10 mouse cellular contexts compared by ENCODE assay signal in genomic region chr11:97083401-97084140, GRCm38 (mm10). TPM values are rescaled to one million over a fixed set of nuclear protein-coding genes. Genes with fewer than 3 reads are reported as not detected.
DNase-seq lines count a peak whose midpoint lies in the region; ATAC-seq and TF ChIP-seq lines count a peak whose summit lies in the region.
"Had no signal": no experiment of that assay in that cellular context is flagged by ENCODE, and none has a peak within 500 bp of the region (broad histone marks: within the 10 kb centered on the region; RNA-seq: fewer than 3 reads in every experiment).

No protein-coding gene starts in this region.

- no peak for DNase-seq in heart, postnatal 0 days (ENCODE audit: low spot score)
- DNase-seq in heart, adult 9 months (ENCODE audit: low spot score in 2 of 2), result no peak

- H3K4me3 ChIP-seq in heart, postnatal 0 days (ENCODE audit: low read depth, low read length), result no peak overlapping the region
- H3K4me3 ChIP-seq in midbrain, embryonic 16.5 days (ENCODE audit: low read depth, low read length), result no peak overlapping the region
- no peak overlapping the region for H3K4me3 ChIP-seq in midbrain, embryonic 15.5 days
- H3K4me3 ChIP-seq in forebrain, embryonic 13.5 days, result no peak overlapping the region
- H3K4me3 ChIP-seq: heart, adult 2 months; stomach, embryonic 15.5 days had no signal

- H3K9ac ChIP-seq in heart, postnatal 0 days (replicated peaks; ENCODE audit: low read depth, low read length), result no peak overlapping the region
- H3K9ac ChIP-seq in midbrain, embryonic 16.5 days (ENCODE audit: low read depth, low read length), result no peak overlapping the region
- no peak overlapping the region for H3K9ac ChIP-seq in midbrain, embryonic 15.5 days
- no peak overlapping the region for H3K9ac ChIP-seq in forebrain, embryonic 13.5 days
- H3K9ac ChIP-seq: stomach, embryonic 15.5 days had no signal

- no peaks in the 10 kb centered on the region for H3K36me3 ChIP-seq in heart, postnatal 0 days (replicated peaks; ENCODE audit: control insufficient read depth, insufficient read depth, low read length)
- no peaks in the 10 kb centered on the region for H3K36me3 ChIP-seq in midbrain, embryonic 16.5 days (ENCODE audit: control insufficient read depth, insufficient read depth, low read length)
- no peaks in the 10 kb centered on the region for H3K36me3 ChIP-seq in midbrain, embryonic 15.5 days (replicated peaks)
- no peaks in the 10 kb centered on the region for H3K36me3 ChIP-seq in forebrain, embryonic 13.5 days (ENCODE audit: poor library complexity, severe bottlenecking)
- H3K36me3 ChIP-seq: stomach, embryonic 15.5 days had no signal

- no peak overlapping the region for H3K27ac ChIP-seq in heart, postnatal 0 days (ENCODE audit: low read depth)
- no peak overlapping the region for H3K27ac ChIP-seq in midbrain, embryonic 16.5 days (ENCODE audit: low read length)
- H3K27ac ChIP-seq in midbrain, embryonic 15.5 days, result no peak overlapping the region
- H3K27ac ChIP-seq in forebrain, embryonic 13.5 days, result no peak overlapping the region
- H3K27ac ChIP-seq: heart, adult 2 months; stomach, embryonic 15.5 days had no signal

- no peak for TF ChIP-seq EP300 in heart, postnatal 0 days (IDR thresholded peaks at IDR 0.05; ENCODE audit: low read depth)

- TF ChIP-seq CTCF in heart, postnatal 0 days (IDR thresholded peaks at IDR 0.05; ENCODE audit: low read depth), result no peak

- H3K4me2 ChIP-seq in heart, postnatal 0 days (ENCODE audit: low read depth, low read length), result 0 out of 2 replicates have a peak overlapping the region, but pooled peaks have one; percentile 15
- H3K4me2 ChIP-seq in midbrain, embryonic 16.5 days (ENCODE audit: low read length), result peak overlapping the region; percentile 5; the same call in 1 of the 2 replicates
- no peak overlapping the region for H3K4me2 ChIP-seq in midbrain, embryonic 15.5 days
- H3K4me2 ChIP-seq in forebrain, embryonic 13.5 days, result no peak overlapping the region
- H3K4me2 ChIP-seq: stomach, embryonic 15.5 days had no signal

- H3K4me1 ChIP-seq in heart, postnatal 0 days (ENCODE audit: control insufficient read depth, insufficient read depth), result peaks cover 9% of the 10 kb centered on the region; the same call in 1 of the 2 replicates
- H3K4me1 ChIP-seq in midbrain, embryonic 16.5 days (ENCODE audit: control insufficient read depth, insufficient read depth, low read length), result no peaks in the 10 kb centered on the region; the same call in 1 of the 2 replicates
- 0 out of 2 replicates have a peak, but pooled peaks cover 4% of the 10 kb centered on the region for H3K4me1 ChIP-seq in midbrain, embryonic 15.5 days
- H3K4me1 ChIP-seq in forebrain, embryonic 13.5 days, result no peaks in the 10 kb centered on the region
- H3K4me1 ChIP-seq: stomach, embryonic 15.5 days had no signal

- H3K27me3 ChIP-seq in heart, postnatal 0 days (ENCODE audit: control insufficient read depth, insufficient read depth, low read length), result peaks cover 6% of the 10 kb centered on the region; the same call in 1 of the 2 replicates
- no peaks in the 10 kb centered on the region for H3K27me3 ChIP-seq in midbrain, embryonic 16.5 days (ENCODE audit: control insufficient read depth, insufficient read depth, low read depth, low read length)
- no peaks in the 10 kb centered on the region for H3K27me3 ChIP-seq in midbrain, embryonic 15.5 days (replicated peaks)
- H3K27me3 ChIP-seq in forebrain, embryonic 13.5 days, result 0 out of 2 replicates have a peak, but pooled peaks cover 4% of the 10 kb centered on the region
- H3K27me3 ChIP-seq: stomach, embryonic 15.5 days had no signal

- peaks cover 1% of the 10 kb centered on the region; the same call in 1 of the 2 replicates for H3K9me3 ChIP-seq in heart, postnatal 0 days (replicated peaks; ENCODE audit: control insufficient read depth, low read length)
- H3K9me3 ChIP-seq in midbrain, embryonic 16.5 days (replicated peaks; ENCODE audit: control insufficient read depth, low read length, poor library complexity, severe bottlenecking), result peaks cover 1% of the 10 kb centered on the region; the same call in 1 of the 2 replicates
- H3K9me3 ChIP-seq in midbrain, embryonic 15.5 days, result no peaks in the 10 kb centered on the region
- peaks cover 3% of the 10 kb centered on the region for H3K9me3 ChIP-seq in forebrain, embryonic 13.5 days (replicated peaks)
- H3K9me3 ChIP-seq: stomach, embryonic 15.5 days had no signal

- ATAC-seq in heart, postnatal 0 days (ENCODE audit: insufficient read depth, low read depth), result no peak
- no peak for ATAC-seq in midbrain, embryonic 16.5 days
- ATAC-seq in midbrain, embryonic 15.5 days (replicated peaks), result no peak
- ATAC-seq in common myeloid progenitor, adult 5-6 weeks (replicated peaks; ENCODE audit: low read depth, poor library complexity, severe bottlenecking), result 0 out of 2 replicates have a peak, but pooled peaks have one; percentile 13
- 0 out of 2 replicates have a peak, but pooled peaks have one; percentile 14 for ATAC-seq in megakaryocyte progenitor cell, adult 5-6 weeks (replicated peaks; ENCODE audit: poor library complexity)
- no peak for ATAC-seq in inflammation-experienced regulatory T-cells, adult 6 months
- no peak for ATAC-seq in forebrain, embryonic 13.5 days

- WGBS in heart, postnatal 0 days, result 18% methylated on average over 22 of the region's 22 CpGs
- 41% methylated on average over 22 of the region's 22 CpGs for WGBS in midbrain, embryonic 16.5 days
- WGBS in midbrain, embryonic 15.5 days, result 40% methylated on average over 22 of the region's 22 CpGs
- 51% methylated on average over 22 of the region's 22 CpGs for WGBS in forebrain, embryonic 13.5 days

RNA-seq across cellular contexts. Expression of gene Tbx21, which starts 31.6 kb away (rescaled TPM):
- total RNA-seq in heart, postnatal 0 days (2014; rRNA removed; ENCODE audit: low replicate concordance), result not detected in 2 replicates
- not detected in 2 replicates for polyA plus RNA-seq in heart, postnatal 0 days (2015; fragmentation: Nextera tagmentation; extraction: Ambion mirVana)
- 0.16 TPM in 2 replicates for polyA plus RNA-seq in midbrain, embryonic 16.5 days (2015; fragmentation: Nextera tagmentation; extraction: Ambion mirVana)
- polyA plus RNA-seq in midbrain, embryonic 15.5 days (2015; fragmentation: Nextera tagmentation; extraction: Ambion mirVana), result 0.13 and 0.19 TPM in 2 replicates
- 0.59 TPM in 1 of 2 replicates, not detected in the other for total RNA-seq in common myeloid progenitor, adult 5-6 weeks (2017)
- total RNA-seq in megakaryocyte progenitor cell, adult 5-6 weeks (2015), result not detected in 2 replicates
- not detected in 2 replicates for total RNA-seq in megakaryocyte progenitor cell, adult 5-6 weeks (2017)
- polyA plus RNA-seq in inflammation-experienced regulatory T-cells, adult 6 months (2017; shearing (Covaris generic)), result 10 to 100 TPM in 1 of 3 experiments, 1 to 10 TPM in 2; 3.4 to 20.9 (median 3.6) TPM
- polyA plus RNA-seq in forebrain, embryonic 13.5 days (2015; fragmentation: Nextera tagmentation; extraction: Ambion mirVana), result 0.27 and 0.31 TPM in 2 replicates
- total RNA-seq: heart, adult 2 months had no signal
- polyA plus RNA-seq: stomach, embryonic 15.5 days had no signal

RNA-seq across cellular contexts. Expression of gene Osbpl7, which starts 33.1 kb away (rescaled TPM):
- 8.6 and 10.6 TPM in 2 replicates for total RNA-seq in heart, postnatal 0 days (2014; rRNA removed; ENCODE audit: low replicate concordance)
- polyA plus RNA-seq in heart, postnatal 0 days (2015; fragmentation: Nextera tagmentation; extraction: Ambion mirVana), result 2.7 and 3.0 TPM in 2 replicates
- 11.9 and 12.8 TPM in 2 replicates for polyA plus RNA-seq in midbrain, embryonic 16.5 days (2015; fragmentation: Nextera tagmentation; extraction: Ambion mirVana)
- 12.8 and 14.1 TPM in 2 replicates for polyA plus RNA-seq in midbrain, embryonic 15.5 days (2015; fragmentation: Nextera tagmentation; extraction: Ambion mirVana)
- 8.2 and 11.1 TPM in 2 replicates for total RNA-seq in common myeloid progenitor, adult 5-6 weeks (2017)
- 8.5 and 9.7 TPM in 2 replicates for total RNA-seq in megakaryocyte progenitor cell, adult 5-6 weeks (2015)
- 8.3 and 10.5 TPM in 2 replicates for total RNA-seq in megakaryocyte progenitor cell, adult 5-6 weeks (2017)
- 10 to 100 TPM; 22.8 to 30.5 (median 25.3) TPM for polyA plus RNA-seq in inflammation-experienced regulatory T-cells, adult 6 months (2017; shearing (Covaris generic))
- polyA plus RNA-seq in forebrain, embryonic 13.5 days (2015; fragmentation: Nextera tagmentation; extraction: Ambion mirVana), result 7.8 and 8.7 TPM in 2 replicates

RNA-seq across cellular contexts. Expression of gene Mrpl10, which starts 42.2 kb away (rescaled TPM):
- 77.7 and 81.2 TPM in 2 replicates for total RNA-seq in heart, postnatal 0 days (2014; rRNA removed; ENCODE audit: low replicate concordance)
- polyA plus RNA-seq in heart, postnatal 0 days (2015; fragmentation: Nextera tagmentation; extraction: Ambion mirVana), result 67.0 and 67.3 TPM in 2 replicates
- 58.9 and 59.1 TPM in 2 replicates for polyA plus RNA-seq in midbrain, embryonic 16.5 days (2015; fragmentation: Nextera tagmentation; extraction: Ambion mirVana)
- 54.5 and 60.2 TPM in 2 replicates for polyA plus RNA-seq in midbrain, embryonic 15.5 days (2015; fragmentation: Nextera tagmentation; extraction: Ambion mirVana)
- total RNA-seq in common myeloid progenitor, adult 5-6 weeks (2017), result 15.2 and 17.0 TPM in 2 replicates
- total RNA-seq in megakaryocyte progenitor cell, adult 5-6 weeks (2015), result 32.1 and 34.0 TPM in 2 replicates
- 19.7 and 24.5 TPM in 2 replicates for total RNA-seq in megakaryocyte progenitor cell, adult 5-6 weeks (2017)
- polyA plus RNA-seq in inflammation-experienced regulatory T-cells, adult 6 months (2017; shearing (Covaris generic)), result 10 to 100 TPM; 61.1 to 66.7 (median 63.2) TPM
- 59.3 and 60.7 TPM in 2 replicates for polyA plus RNA-seq in forebrain, embryonic 13.5 days (2015; fragmentation: Nextera tagmentation; extraction: Ambion mirVana)

RNA-seq across cellular contexts. Expression of gene Lrrc46, which starts 42.4 kb away (rescaled TPM):
- total RNA-seq in heart, postnatal 0 days (2014; rRNA removed; ENCODE audit: low replicate concordance), result 0.80 TPM in 1 of 2 replicates, not detected in the other
- polyA plus RNA-seq in heart, postnatal 0 days (2015; fragmentation: Nextera tagmentation; extraction: Ambion mirVana), result 0.53 and 0.65 TPM in 2 replicates
- 3.4 and 4.0 TPM in 2 replicates for polyA plus RNA-seq in midbrain, embryonic 16.5 days (2015; fragmentation: Nextera tagmentation; extraction: Ambion mirVana)
- 3.4 and 3.8 TPM in 2 replicates for polyA plus RNA-seq in midbrain, embryonic 15.5 days (2015; fragmentation: Nextera tagmentation; extraction: Ambion mirVana)
- total RNA-seq in common myeloid progenitor, adult 5-6 weeks (2017), result 0.64 and 2.0 TPM in 2 replicates
- 0.64 and 0.69 TPM in 2 replicates for total RNA-seq in megakaryocyte progenitor cell, adult 5-6 weeks (2015)
- total RNA-seq in megakaryocyte progenitor cell, adult 5-6 weeks (2017), result not detected in 2 replicates
- polyA plus RNA-seq in inflammation-experienced regulatory T-cells, adult 6 months (2017; shearing (Covaris generic)), result not detected
- 3.0 and 3.6 TPM in 2 replicates for polyA plus RNA-seq in forebrain, embryonic 13.5 days (2015; fragmentation: Nextera tagmentation; extraction: Ambion mirVana)

RNA-seq across cellular contexts. Expression of gene Scrn2, which starts 53.8 kb away (rescaled TPM):
- 29.3 and 31.7 TPM in 2 replicates for total RNA-seq in heart, postnatal 0 days (2014; rRNA removed; ENCODE audit: low replicate concordance)
- 16.6 and 19.0 TPM in 2 replicates for polyA plus RNA-seq in heart, postnatal 0 days (2015; fragmentation: Nextera tagmentation; extraction: Ambion mirVana)
- polyA plus RNA-seq in midbrain, embryonic 16.5 days (2015; fragmentation: Nextera tagmentation; extraction: Ambion mirVana), result 13.7 and 16.7 TPM in 2 replicates
- 15.0 and 16.4 TPM in 2 replicates for polyA plus RNA-seq in midbrain, embryonic 15.5 days (2015; fragmentation: Nextera tagmentation; extraction: Ambion mirVana)
- total RNA-seq in common myeloid progenitor, adult 5-6 weeks (2017), result 18.4 and 21.5 TPM in 2 replicates
- 3.0 and 4.2 TPM in 2 replicates for total RNA-seq in megakaryocyte progenitor cell, adult 5-6 weeks (2015)
- total RNA-seq in megakaryocyte progenitor cell, adult 5-6 weeks (2017), result 18.3 and 21.1 TPM in 2 replicates
- polyA plus RNA-seq in inflammation-experienced regulatory T-cells, adult 6 months (2017; shearing (Covaris generic)), result 1 to 10 TPM; 6.2 to 8.8 (median 6.5) TPM
- 22.8 and 23.0 TPM in 2 replicates for polyA plus RNA-seq in forebrain, embryonic 13.5 days (2015; fragmentation: Nextera tagmentation; extraction: Ambion mirVana)

Comparison
In these comparisons a context has a peak if more than half of its experiments do, and no peak if none do; other contexts are left out.
1. H3K4me2 ChIP-seq: peak in heart, postnatal 0 days (single experiment) and midbrain, embryonic 16.5 days (single experiment); none in midbrain, embryonic 15.5 days (single experiment) and forebrain, embryonic 13.5 days (single experiment).
2. ATAC-seq: peak in common myeloid progenitor, adult 5-6 weeks (single experiment) and megakaryocyte progenitor cell, adult 5-6 weeks (single experiment); none in heart, postnatal 0 days (single experiment), midbrain, embryonic 16.5 days (single experiment), midbrain, embryonic 15.5 days (single experiment), inflammation-experienced regulatory T-cells, adult 6 months (single experiment) and forebrain, embryonic 13.5 days (single experiment).